Mouse (Mus musculus) spleen, postnatal 10 days (tissue): Measurements from ENCODE around the gene Fhdc1.

Experiments
- DNase-seq, 2 experiments: peaks; one replicate each; pipeline ENCODE4 v3.0.0; 2021 to 2022; ENCODE audit warnings: low spot score in 2 of 2

Fhdc1 gene

GRCm38 (mm10) chr3:84435288-84436043 lies 44.8 kb downstream of the Fhdc1 start:
- peak in 1 of 2 experiments; percentile 43 for DNase-seq

GRCm38 (mm10) chr3:84432797-84433445 lies 47.3 kb downstream of the Fhdc1 start:
- DNase-seq = no peak

GRCm38 (mm10) chr3:84431257-84431656 lies 49.0 kb downstream of the Fhdc1 start:
- DNase-seq = no peak

GRCm38 (mm10) chr3:84430152-84430551 lies 50.1 kb downstream of the Fhdc1 start:
- no peak for DNase-seq

GRCm38 (mm10) chr3:84428994-84429725 lies 51.1 kb downstream of the Fhdc1 start:
- no peak for DNase-seq

- DNase-seq = no peak
Measured at GRCm38 (mm10) chr3:84427779-84428178, 52.5 kb downstream of the Fhdc1 start.

- DNase-seq = no peak
Measured at GRCm38 (mm10) chr3:84422340-84422739, 57.9 kb downstream of the Fhdc1 start.

GRCm38 (mm10) chr3:84413868-84414267 lies 66.4 kb downstream of the Fhdc1 start:
- DNase-seq = no peak

GRCm38 (mm10) chr3:84412920-84413319 lies 67.3 kb downstream of the Fhdc1 start:
- DNase-seq = no peak

GRCm38 (mm10) chr3:84409474-84409862 lies 70.8 kb downstream of the Fhdc1 start:
- DNase-seq = no peak

- DNase-seq = no peak
Measured at GRCm38 (mm10) chr3:84408756-84409473, 71.3 kb downstream of the Fhdc1 start.

GRCm38 (mm10) chr3:84405523-84405922 lies 74.7 kb downstream of the Fhdc1 start:
- DNase-seq = no peak

GRCm38 (mm10) chr3:84403389-84403788 lies 76.8 kb downstream of the Fhdc1 start:
- DNase-seq = no peak

- no peak for DNase-seq
Measured at GRCm38 (mm10) chr3:84402716-84403115, 77.5 kb downstream of the Fhdc1 start.

- no peak for DNase-seq
Measured at GRCm38 (mm10) chr3:84397976-84398375, 82.3 kb downstream of the Fhdc1 start.

- no peak for DNase-seq
Measured at GRCm38 (mm10) chr3:84396240-84396639, 84.0 kb downstream of the Fhdc1 start.

- DNase-seq = no peak
Measured at GRCm38 (mm10) chr3:84395840-84396239, 84.4 kb downstream of the Fhdc1 start.

- DNase-seq = no peak
Measured at GRCm38 (mm10) chr3:84394841-84395447, 85.3 kb downstream of the Fhdc1 start.
